Mouse (Mus musculus): ENCODE results near the gene Dlgap1.

Dlgap1 gene

DNA sequence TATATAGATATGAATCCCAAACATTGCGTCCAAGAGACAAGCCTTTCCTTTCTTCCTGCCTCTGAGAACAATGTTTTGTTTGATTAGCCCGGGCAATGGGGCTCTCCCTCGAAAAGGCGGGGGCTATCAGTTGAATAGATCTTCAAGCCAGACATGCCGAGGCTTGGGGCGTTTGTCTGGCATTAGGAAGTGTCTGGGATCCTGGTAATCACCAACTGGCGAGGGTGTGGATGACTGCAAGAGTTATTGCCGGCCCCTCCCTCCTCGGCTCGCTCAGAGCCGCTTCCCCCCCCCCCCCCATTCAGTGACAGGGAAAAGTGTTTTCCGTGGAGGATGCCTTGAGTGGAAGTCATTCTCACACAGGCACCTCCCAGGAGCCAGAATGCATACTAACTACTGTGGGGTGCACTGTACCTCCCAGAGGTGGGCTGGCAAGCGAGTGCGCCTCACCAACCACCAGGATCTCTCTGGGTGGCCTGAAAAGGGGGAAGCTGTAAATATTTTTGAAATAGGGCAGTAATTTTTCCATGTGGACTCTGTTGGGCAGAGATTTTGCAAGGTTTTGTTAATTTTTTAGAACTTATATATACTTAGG is 786.9 kb downstream of the Dlgap1 start:
- DNase-seq (ENCODE audit: low spot score) = peak; percentile 71

DNA sequence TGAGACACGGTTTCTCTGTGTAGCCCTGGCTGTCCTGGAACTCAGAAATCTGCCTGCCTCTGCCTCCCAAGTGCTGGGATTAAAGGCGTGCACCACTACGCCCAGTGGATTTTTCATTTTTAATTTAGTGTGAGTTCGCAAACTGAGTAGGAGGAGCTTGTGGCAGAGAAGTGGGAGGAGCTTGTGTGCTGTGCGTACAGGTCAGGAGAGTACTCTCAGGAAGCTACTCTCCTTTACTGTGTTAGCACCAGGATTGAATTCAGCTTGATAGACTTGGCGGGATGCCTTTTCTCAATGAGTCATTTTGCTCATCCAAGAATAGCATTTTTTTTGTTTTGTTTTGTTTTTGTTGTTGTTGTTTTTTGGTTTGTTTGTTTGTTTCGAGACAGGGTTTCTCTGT is 793.1 kb downstream of the Dlgap1 start:
- DNase-seq (ENCODE audit: low spot score) = no peak

DNA sequence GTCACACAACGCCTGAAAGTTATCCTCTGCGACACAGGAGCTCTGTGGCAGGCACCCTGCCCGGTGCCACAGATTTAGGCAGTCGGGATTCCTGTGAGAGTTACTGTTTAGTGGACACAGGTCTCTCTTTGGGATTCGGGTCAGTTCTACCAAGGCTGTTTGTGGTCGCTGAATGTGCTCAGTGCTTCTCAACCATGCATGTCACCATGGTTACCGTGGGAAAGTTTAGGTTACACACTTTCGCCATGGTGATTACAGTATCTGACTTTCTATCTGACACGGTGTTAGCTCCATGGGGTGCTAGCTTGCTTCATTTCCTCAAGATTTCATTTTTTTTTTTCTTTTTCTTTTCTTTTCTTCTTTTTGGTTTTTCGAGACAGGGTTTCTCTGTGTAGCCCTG is 793.8 kb downstream of the Dlgap1 start:
- DNase-seq (ENCODE audit: low spot score) = no peak

DNA sequence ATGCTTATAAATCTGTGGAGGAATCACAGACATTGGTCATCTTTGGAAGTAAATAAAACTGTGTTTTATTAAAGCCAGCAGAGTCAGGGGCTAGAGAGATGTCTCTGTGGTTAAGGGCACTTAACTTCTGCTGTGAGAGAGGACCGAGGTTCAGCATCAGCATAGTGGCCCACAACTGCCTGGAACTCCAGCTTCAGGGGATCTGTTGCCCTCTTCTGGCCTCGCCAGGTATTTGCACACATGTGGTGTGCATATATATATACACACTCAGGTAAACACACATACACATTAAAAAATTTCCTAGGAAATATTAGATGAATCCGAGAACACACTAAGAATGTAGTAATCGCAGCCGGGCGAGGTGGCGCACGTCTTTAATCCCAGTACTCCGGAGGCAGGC is 796.5 kb downstream of the Dlgap1 start:
- DNase-seq (ENCODE audit: low spot score) = no peak

DNA sequence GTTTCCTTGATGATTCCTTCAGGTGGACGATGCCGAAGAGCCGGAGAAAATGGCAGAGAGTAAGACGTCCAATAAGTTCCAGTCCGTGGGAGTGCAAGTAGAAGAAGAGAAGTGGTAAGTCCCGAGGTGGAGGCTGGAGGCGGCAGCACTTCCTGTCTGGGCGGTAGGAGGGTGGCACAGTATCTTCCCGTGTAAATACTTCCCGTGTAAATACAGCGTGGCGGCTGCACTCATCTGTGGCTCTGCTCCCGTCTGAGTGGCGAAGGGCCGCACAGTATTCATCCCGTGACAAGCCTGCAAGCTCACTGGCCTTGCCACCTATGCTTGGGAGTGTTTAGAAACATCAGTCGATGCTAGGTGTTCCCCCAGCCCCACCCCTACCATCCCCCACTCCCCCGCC is 797.1 kb downstream of the Dlgap1 start:
- DNase-seq (ENCODE audit: low spot score) = no peak

DNA sequence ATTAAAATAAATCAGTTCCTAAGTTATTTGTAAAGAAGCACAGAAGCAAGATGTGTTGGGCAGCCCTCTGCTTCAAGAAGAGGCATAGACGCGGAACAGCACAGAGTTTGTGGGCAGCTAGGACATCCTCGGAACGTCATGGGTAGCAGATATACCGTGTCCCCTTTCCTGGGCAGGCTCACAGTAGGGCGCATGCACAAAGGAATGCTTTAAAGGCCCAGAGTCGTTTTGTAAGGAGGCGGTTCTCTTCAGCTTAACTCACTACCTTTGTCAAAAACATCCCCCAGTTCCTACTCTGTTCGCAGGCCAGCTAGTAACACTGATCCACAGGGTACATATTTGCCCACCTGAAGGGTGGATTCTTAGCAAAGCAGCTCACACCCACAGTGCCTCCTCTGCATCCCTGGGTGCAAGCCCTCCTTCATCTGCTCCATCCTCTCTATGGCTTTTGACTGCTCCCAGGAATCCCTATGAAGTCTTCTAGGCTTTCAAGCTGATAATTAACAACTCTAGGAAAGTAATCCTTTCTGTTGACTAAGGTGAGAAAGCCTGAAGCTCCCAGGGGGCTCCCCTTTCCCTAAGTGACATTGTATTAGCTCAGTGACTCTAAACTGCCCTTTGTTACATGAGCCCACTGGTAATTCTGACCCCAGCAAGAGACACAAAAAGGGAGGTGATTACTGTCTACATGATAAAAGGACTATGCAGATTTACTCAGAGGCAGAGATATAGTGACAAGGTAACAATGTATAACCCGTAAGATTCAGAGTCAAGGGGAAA is 803.4 kb downstream of the Dlgap1 start:
- no peak for DNase-seq (ENCODE audit: low spot score)

DNA sequence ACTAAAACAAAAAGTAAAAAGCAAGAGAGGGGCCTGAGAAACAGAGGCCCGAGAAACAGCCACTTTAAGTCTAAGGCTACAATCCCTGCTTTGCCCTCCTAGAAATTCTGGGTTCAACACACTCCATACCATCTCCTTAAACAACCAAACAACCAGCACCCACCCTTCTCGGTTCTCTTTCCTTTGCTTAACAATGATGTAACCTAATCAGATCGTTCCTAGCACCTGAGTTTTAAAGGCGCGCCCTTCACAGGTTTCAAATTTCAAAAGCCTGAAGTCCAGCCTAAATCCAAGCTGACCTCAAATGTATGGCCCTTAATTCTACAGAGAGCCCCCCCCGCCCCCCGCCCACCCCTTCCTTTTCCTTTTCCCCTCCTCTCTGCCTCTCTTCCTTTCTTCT is 810.9 kb downstream of the Dlgap1 start:
- DNase-seq (ENCODE audit: low spot score) = no peak

DNA sequence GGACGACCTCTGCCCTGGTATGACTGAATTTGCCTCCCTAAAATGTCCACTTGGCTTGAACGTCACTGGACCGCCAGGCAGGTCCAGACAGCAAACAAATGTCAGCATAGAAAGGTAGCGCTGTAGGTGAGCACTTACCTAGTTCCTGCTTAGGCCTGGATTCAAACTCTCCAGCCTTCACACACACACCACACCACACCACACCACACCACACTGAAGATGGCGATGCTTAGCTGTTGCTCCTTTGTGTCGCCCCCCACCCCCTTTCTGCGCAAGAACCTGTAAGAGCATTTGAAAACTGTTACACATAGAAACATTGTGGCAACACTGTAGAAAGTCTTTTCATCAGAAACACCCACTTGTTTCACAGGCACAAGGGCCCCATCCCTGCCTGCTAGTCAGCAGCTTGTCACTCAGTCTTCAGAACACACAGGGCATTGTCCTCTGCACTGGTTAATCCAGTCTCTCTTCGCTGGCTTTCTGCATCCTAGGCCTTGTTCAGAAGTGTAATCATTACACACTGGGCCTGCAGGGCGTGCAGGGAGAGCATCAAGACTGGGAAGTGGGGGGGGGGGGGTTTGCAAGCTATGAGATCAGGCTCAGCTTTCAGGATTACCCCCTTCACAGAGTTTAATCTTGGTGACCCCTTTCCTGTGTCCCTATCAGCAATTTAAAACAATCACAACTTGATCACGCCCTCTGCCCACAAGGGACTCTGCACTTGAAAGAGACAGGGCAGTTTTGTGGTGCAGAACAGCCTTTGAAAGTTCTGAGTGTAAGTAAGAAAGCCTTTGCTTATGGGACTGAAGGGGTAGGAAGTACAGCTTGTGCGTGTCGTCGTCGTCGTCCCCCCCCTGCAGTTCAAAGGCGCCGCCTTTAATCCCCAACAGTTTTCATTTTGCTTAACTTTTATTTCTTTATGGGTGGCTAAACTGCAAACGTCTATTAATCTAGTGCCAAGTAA is 812.1 kb downstream of the Dlgap1 start:
- DNase-seq (ENCODE audit: low spot score) = no peak

DNA sequence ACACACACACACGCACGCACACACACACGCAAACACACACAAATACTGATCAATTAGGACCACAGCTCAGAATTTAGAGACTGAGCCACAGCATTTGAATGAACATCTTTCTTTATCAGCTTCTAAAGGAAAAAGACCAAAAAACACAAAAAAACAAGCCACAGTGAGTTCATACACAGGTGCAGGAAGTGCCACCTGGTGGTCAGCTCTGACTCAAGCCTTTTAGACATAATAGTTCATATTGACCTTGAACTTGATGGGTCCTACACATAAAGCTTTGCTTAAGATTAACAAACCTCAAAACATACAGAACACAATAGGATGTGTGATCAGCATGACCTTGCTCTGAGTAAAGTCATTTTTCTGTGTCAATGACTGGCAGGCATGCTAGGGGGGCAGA is 814.4 kb downstream of the Dlgap1 start:
- no peak for DNase-seq (ENCODE audit: low spot score)

DNA sequence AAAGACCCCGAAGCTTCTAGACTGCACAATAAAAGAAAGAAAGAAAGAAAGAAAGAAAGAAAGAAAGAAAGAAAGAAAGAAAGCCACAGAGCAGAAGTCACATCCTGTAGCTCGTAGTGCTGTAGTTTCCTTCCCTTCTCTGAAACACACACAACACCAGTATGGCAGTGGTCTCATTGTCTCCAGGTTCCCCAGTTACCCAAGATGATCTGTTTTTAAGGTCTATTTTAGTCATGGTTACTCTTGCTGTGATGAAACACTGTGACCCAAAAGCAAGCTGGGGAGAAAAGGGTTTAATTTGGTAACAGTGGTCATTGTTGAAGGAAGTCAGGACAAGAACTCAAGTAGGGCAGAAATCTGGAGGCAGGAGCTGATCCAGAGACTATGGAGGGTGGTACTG is 818.5 kb downstream of the Dlgap1 start:
- DNase-seq (ENCODE audit: low spot score) = no peak

DNA sequence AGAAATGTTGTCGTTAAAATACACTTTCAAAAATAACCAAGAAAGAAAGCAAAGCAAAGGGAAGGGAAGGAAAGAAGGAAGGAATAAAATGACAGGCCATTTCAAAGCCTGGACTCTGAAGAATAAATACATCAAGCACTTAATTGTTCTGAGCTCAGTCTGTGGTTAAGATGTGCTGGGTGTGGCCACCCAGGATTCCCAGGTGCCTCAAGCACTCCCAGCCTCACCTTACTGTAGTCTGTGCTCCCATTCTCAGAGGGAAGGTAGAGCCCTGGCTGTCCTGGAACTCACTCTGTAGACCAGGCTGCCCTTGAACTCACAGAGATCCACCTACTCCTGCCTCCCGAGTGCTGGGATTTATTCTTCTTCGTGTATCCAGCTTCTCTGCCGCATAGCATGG is 821.9 kb downstream of the Dlgap1 start:
- no peak for DNase-seq (ENCODE audit: low spot score)

DNA sequence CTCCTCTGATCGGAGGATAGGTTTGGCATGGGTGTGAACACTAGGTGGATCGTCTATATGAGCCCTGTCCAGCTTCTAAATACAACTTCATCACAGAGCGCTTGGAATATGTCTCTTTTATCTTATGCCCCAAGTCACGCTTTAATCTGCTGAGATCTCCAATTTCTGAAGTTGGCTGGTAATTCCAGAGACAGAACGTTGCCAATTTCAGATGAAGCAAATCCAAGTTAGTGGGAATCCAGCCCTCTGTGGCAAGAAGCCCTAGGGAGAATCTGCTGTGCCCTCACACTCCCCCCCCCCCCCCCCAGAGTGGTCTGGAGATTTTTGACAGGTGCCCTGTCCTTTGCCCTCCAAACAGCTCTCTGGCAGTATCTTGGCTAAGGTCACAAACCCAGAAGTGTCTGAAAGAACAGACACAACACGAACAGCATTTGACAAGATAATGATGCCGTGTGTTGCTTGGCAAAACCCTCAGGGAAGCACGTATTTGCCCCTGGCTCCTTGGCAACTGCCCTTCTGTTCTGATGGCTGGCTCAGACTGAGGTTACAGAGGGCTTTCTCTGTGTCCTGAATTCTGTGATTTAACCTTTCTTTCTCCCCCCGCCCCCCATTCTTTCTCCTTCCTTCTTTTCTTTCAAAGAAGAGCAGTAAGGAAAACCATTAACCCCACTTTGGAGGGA is 822.9 kb downstream of the Dlgap1 start:
- DNase-seq (ENCODE audit: low spot score) = no peak

DNA sequence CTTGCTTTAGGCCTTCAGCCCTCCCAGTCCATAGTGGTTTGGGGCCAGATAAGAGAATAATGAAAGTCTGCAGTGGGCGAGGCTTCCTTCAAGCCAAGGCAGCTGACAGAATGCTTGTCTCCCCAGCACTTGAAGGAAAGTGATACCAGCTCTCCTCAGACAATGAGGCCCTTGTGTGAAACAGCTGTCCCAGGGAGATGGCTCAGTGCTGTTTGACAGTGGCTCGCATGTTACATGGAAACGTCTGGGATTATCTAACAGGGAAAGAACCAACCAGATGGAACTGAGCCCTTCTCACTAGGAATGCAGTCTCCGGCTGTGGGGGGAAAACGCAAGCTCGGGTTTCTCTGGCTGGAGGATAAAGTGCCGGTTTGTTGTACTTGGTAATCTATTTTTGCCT is 825.4 kb downstream of the Dlgap1 start:
- no peak for DNase-seq (ENCODE audit: low spot score)

DNA sequence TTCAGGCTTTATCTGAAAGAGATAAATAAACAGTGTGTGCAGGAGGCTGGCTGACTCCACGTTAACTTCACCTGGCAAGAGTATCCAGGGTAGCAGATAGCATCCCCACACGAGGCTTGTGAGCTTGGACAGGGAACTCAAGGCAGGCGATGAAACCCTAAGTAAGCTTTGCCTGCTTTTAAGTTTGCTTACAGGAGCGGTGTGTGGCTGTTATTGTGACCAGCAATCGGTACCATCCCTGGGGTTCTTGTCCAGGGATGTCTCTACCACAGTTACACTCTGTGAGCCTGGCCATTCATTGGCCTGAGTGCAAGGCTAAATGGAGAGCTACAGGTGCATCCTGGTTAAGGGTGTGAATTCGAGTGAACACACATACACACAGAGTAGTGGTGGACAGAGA is 825.8 kb downstream of the Dlgap1 start:
- DNase-seq (ENCODE audit: low spot score) = no peak

DNA sequence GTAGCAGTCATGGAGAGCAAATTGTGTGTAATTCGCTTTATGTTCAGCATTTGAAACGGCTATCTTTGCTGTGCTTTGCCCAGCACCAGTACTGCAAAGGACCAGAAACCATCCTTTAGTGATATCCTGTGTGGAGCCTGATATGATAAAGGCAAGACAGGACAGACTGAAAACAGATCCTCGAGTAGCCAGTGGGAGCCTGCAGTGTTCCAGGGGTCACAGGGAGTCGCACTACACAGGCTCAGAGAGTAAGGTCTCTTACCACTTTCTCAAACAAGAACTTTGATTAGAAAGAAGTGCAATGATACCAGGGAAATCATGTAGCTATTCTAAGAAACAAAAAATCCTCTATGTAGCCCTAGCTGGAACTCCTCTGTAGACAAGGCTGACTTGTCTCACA is 826.3 kb downstream of the Dlgap1 start:
- no peak for DNase-seq (ENCODE audit: low spot score)

DNA sequence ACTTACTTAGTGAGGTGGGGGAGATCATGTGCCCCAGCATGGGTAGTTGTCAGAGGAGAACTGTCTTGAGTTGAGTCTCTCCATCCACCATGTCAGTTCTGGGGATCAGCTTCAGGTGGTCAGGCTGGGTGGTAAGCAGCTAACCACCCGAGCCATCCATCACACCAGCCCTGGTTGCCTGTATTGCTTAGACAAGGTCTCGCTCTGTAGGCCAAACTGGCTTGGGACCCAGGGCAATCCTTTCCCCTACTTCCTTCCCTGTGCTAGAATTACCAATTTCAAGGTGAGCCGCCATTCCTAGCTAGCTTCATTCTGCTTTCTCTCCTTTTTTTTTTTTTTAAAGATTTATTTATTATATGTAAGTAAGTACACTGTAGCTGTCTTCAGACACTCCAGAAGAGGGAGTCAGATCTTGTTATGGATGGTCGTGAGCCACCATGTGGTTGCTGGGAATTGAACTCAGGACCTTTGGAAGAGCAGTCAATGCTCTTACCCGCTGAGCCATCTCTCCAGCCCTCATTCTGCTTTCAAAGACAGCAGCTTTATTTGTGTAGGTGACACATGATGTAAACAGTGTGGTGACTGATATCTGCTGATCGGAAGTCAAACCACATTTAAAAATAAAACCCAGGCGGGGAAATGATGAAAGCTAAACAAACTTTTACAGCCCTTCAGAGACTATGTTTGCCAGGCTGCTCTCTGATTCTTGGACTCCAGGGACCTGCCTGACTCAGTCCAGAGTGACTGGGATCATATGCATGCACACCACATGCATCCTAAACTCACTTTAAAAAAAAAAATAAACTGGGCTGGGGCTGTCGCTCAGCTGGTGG is 828.3 kb downstream of the Dlgap1 start:
- no peak for DNase-seq (ENCODE audit: low spot score)

DNA sequence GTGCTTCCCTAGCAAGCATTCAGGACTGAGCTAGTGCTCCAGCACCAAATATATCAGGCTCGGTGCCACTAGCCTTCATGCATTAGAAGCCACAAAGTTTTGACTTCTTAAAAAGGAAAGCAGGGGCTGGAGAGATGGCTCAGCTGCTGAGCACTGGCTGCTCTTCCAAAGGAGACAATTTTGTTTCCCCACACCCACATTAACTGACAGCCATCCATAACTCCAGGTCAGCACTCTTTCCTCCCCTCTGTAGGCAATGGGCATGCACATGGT is 828.8 kb downstream of the Dlgap1 start:
- no peak for DNase-seq (ENCODE audit: low spot score)

DNA sequence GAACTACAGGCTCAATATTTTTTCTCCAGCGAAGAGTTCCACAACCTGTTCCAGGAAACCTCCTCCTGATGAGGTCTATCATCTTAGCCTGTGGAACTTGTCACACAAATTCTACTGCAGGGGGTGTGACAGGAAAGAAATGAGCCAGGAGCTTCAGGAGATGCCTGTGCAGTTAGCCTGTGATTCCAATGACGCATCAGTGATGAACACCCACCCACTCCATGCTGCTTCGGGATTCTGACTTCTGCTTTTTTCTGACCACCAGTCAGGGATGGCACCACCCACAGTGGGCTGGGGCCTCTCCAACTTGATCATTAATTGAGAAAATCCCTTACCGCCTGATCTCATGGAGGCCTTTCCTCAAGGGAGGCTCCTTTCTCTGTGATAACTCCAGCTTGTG is 830.4 kb downstream of the Dlgap1 start:
- DNase-seq (ENCODE audit: low spot score) = no peak

DNA sequence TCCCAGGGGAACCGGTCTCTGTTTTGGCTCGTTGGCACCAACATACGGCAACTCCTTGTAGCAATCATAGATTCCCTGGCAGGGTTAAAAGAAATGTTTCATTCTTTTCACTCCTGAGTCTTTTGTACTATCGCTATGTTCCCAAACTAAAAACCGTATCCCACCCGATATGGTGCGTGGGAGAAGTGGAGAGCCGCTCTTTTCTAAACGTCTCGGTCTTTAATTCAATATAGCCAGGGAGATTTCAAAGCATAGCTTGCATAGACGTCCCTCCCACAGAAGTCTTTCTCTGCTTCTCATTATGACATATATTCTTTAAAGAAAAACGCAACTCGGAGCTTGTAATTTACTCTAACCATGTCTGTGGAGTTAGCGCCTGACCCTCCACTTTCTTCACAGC is 833.1 kb downstream of the Dlgap1 start:
- no peak for DNase-seq (ENCODE audit: low spot score)

DNA sequence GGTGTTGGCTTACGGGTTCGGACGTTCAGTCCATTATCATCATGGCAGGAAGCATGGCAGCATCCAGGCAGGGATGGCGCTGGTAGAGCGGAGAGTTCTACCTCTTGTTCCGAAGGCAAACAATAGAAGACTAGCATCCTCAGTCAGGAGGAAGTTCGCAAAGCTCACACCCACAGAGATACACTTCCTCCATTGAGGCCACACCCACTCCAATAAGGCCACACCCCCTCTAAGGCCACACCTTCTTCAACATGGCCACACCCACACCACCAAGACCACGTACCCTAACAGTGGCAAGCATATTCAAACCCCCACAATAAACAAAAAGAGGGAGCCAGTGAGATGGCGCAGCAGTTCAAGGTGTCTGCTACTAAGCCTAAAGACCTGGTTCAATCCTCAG is 837.0 kb downstream of the Dlgap1 start:
- no peak for DNase-seq (ENCODE audit: low spot score)

DNA sequence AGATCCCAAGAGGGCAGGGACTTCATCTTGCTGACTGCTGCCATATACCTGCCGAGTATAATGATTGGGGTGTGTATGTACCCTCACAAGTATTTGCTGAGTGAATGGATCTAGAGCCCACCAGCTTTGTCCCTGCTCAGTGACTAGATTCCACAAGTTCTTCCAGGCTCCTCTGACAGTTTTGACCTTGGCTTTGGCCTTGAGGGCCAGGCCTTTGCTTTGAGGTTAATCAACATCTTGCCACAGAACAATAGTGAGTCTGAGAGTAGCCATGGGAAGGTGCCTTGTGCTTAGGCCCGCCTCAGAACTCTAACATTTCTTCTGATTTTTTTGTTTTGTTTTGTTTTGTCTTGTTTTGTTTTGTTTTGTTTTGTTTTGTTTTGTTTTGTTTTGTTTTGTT is 837.7 kb downstream of the Dlgap1 start:
- DNase-seq (ENCODE audit: low spot score) = no peak

DNA sequence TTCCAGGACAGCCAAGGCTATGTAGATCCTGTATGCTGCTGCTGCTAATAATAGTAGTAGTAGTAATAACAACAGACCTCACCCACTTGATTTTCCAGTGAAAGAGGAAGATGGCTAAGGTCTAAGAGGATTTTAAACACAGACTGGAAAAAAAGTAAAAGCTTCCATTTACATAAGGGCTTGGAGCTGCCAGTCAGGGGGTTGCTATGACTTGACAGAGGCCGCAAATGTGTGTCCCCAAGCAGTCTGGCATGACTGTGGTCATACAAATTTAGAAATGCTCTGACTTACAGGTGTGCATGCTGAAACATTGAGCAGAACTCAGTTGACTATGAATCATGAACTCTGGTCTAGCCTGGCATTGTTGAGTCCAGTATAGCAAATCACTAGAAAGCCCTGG is 839.0 kb downstream of the Dlgap1 start:
- no peak for DNase-seq (ENCODE audit: low spot score)

Data from urinary bladder, postnatal 14 days (tissue).